Mouse (Mus musculus) bone marrow macrophage, adult 2 months (primary cell): ENCODE results near the gene Slc35e3.

Experiments used
- CTCF ChIP-seq: IDR thresholded peaks from 2 replicates; pipeline ENCODE4 v1.5.1; 2012; ENCODE audit warnings: low read depth, mild to moderate bottlenecking, low read length, moderate library complexity
- POLR2A ChIP-seq: IDR thresholded peaks from 2 replicates; pipeline ENCODE4 v1.6.1; 2012; ENCODE audit warnings: mild to moderate bottlenecking, low read depth, low read length, borderline replicate concordance

DNA sequence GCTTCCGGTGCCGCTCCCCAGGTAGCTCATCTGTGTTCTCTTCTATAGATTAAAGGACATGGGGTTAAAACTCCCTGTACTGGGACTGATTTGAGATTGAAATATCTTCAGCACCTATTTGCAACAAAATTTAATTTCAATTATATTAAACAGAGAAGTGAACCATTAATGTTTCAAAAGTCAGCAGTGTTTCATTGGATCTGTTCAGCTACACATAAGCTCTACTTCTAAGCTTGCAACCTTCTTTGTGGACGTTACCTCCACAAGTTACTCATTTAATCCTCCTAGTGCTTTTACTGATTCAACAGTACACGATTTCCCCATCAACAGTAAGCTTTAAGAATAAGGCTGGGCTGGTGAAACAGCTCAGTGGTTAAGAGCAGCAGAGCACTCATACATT lies 51.1 kb downstream of the Slc35e3 start:
- TF ChIP-seq CTCF = no peak
- no peak for TF ChIP-seq POLR2A
